Mouse (Mus musculus): ENCODE results near the gene Tmcc2.

DNA sequence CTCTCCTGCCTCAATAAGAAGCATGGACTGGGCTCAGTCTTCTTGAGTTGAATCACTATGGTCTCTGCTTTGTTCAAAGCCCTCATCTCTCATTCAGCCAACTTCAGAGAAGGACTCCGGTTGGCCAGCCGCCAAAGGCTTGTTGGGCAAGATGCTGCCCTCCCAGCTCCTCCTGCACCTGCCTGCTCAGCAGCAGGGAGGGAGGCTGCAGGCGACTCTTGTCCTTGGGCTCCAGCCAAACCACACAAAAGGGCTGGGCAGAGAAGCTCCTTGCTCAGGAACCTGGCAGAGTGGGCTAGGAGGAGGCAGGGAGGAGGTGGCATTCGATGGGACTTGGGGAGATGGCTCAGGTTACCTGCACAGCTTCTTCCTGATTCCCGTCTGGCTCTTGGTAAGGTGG, 71.8 kb downstream of the Tmcc2 start:
- TF ChIP-seq CTCF (IDR thresholded peaks at IDR 0.05; ENCODE audit: low read depth) = no peak
- TF ChIP-seq EP300 (IDR thresholded peaks at IDR 0.05; ENCODE audit: low read depth) = no peak
